Mouse (Mus musculus) thymus, adult 18-20 months (tissue): ENCODE results near the gene Mtf2.
"Not testable (repeated sequence)": the region's sequence is repeated elsewhere in the genome, so short reads cannot be mapped to it uniquely, and the experiment has no call there.

Source experiments
- DNase-seq, 2 experiments: peaks; one replicate each; pipeline ENCODE4 v3.0.0; 2022; ENCODE audit warnings: mixed read lengths in 2 of 2

The Mtf2 gene

DNA sequence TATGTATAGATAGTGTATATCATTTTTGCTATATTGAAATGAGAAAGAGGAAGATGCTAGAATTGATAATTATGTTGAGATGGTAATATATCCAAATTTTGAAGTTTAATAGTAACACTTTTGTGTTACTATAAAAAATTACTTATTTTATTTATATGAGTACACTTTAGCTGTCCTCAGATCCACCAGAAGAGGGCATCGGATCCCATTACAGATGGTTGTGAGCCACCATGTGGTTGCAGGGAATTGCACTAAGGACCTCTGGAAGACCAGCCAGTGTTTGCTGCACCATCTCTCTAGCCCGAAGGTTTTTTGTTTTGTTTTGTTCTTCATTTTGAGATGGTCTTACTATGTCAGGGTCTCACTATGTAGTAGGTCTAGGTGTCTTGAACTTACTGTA is 20.0 kb downstream of the Mtf2 start:
- no peak for DNase-seq

DNA sequence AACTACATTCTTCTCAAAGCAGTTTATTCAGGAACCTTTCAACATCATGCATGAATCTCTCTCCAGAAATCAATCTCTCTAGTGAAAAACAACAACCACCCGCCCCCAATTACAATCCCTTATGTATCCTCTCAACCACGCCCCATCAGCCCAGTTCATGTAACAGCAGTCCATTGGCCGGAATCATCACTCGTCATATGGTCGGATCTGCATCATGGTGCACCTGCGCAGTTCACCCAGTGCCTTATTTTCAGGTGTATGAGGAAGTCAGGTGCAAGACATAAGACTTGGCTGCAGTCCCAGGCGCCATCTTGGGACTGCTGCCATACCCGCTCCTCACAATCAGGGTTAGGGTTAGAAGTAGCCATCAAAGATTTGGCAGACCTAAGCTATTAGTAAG is 27.3 kb downstream of the Mtf2 start:
- DNase-seq: not testable (repeated sequence)

DNA sequence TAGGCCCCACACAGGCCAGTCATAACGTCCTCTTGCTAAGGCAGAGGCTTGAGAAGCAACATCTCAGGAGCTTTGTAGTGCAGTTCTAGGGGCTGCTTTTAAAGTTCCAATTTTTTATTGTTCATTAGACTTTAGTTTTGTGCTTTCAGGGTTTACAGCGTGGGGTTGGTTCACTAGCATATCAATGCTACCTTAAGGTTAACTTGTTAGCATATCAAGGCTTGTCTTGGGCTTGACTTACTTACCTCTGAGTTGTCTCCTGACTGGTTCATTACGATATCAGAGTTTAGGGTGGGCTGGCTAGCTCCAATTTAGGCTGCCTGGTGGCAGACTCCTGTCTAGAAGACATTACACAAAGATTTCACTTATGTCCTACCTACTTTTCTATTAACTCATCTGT is 32.2 kb downstream of the Mtf2 start:
- no peak for DNase-seq

DNA sequence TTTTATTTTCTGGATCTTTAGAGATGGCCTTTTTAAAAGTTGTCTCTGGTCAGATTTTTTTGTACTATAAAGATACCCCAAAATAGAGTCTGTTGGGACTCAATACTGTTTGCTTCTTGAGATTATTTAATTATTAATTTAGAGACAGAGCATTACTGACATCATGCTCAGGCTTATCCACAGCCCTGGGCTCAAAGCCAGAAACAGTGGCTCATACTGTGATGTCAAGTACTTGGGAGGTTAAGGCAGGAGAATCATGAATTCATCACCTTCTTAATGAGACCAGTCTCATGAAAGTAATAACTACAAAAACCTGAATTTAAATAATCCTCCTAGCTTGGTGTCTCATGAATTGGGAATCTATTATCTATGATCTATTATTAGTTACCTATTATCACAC is 34.7 kb downstream of the Mtf2 start:
- no peak for DNase-seq

DNA sequence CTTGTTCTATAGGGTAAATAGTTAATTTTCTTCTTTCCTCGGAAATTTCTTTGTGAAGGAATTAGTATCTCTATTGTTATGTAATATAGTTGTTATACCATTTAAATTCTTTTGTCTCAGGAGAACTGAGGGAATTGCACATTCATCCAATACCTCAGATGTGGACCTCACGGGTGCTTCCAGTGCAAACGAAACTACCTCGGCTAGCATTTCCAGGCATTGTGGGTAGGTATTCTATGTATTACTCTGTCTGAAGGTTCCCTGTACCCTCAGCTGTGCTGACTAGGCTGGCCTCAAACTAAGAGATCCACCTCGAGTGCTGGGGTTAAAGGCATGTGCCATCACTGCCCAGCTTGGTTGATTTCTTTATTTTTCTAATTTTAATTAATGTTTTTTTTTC is 38.8 kb downstream of the Mtf2 start:
- no peak for DNase-seq

DNA sequence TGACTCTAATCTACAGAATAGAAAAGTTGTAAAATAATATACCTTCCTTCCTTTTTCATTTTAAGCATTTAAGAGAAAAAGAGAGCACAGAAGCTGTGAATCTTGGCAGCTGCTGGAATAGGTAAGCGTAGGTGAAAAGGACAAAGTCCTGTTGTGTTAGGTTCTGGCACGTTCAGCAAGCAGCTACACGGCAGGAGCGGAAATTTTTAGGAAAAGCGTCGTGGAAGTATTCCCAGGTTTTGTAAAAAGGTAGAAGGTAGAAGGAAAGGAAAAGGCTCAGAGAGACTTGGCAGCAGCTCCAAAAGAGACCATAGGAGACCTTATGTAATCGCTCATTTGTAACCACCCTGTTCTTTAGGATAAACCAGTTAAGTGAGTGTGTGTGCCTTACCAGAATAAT is 43.9 kb downstream of the Mtf2 start:
- DNase-seq: no peak

DNA sequence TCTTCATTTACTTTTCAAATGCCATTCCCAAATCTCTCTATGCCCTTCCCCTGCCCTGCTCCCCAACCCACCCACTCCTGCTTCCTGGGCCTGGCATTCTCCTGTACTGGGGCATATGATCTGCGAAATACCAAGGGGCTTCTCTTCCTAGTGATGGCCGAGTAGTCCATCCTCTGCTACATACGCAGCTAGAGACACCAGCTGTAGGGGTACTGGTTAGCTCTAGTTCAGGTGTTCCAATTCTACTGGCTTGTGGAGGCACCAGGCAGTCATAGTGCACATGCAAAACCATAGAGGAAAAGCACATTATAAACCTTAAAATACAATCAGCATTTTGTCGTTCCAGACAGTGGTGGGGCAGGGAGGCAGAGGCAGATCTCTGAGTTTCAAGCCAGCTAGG is 52.2 kb downstream of the Mtf2 start:
- DNase-seq: no peak

DNA sequence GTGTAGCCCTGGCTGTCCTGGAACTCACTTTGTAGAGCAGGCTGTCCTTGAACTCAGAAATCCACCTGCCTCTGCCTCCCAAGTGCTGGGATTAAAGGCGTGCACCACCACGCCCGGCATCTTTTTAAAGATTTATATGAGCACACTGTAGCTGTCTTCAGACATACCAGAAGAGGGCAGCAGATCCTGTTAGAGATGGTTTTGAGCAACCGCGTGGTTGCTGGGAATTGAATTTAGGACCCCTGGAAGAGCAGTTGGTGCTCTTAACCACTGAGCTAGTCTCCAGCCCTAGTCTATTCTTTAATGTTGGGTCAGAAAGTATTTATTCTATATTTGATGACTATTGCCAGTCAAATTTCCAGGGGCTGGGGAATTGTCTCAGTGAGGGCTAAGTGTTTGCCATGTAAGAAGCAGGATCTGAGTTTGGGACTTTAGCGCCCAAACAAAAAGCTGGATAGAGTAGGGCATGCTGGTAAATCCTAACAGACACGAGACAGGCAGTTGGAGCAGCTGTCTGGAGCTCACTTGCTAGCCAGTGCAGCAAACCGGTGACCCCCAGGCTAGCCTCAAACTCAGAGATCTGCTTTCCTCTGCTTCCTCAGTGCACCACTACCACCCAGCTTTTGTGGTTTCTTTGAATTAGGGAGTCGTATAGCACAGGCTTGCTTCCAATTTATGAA is 54.9 kb downstream of the Mtf2 start:
- no peak for DNase-seq

DNA sequence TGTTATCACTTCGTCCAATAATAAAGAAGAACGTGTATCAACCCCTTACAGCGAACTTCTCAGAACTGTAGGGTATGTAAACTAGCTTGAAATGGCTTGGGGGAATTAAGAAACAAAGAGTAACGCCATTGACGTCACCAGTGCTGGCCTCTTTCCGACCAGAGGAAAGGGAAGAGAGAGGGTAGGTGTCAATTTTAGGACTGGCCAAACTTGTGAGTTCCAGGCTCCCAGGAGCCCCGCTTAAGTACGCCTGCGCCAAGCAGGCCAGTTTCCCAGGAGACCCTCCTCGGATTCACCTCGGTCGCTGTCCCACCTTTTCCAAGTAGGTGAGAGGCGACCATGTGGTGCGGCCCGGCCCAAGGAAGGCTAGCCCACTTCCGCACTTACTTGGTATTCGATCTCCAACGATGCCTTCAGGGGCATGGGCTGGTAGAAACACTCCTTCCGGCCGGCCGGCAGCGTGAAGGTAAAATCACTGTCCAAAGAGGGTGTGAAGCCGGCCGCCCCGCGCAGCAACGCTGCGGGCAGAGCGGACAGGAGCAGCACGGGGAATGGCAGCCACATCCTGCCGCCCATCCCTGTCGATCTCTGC is 66.5 kb downstream of the Mtf2 start:
- no peak for DNase-seq

DNA sequence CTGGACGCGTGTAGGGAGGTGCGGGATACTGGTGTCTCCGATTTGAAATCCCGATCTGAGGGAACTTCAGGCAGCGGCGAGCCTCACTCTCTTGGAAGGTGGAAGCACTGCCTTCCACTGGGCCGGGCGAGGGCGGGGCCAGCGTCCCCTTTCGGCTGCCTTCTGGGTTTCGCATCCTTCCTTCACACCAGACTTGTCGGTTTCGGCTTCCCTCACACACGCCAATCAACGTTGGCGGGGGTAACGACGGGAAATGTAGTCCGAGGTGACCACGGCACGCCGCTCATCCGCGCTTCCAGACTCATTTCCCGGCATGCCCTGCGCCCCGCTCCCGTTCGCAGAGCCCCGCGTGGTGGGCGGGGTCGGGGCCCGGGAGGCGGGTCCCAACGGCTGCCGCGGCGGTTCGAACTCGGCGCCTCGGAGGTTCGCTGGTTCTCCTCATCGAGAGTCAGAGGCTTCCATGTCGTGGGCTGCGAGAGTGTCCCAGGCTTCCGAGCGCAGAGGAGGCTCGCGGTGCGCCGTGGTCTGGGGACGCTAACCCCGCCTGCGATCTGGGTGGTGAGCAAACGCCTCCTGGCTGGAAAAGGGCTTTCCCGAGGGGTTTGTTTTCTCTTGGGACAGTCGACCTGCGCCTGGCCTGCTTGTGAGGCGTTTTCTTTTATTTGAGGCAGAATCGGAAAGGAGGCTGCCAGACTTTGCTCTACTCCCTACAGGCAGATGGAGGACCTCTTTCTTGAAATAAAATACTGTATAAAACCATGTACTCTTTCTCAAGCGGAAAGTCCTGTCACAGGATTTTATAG is 67.2 kb downstream of the Mtf2 start, which contains the start of the genes Tmed5 and Ccdc18:
Gene Tmed5, minus strand, starts transcription at position 180 of the 803 bp plus-strand sequence.
Gene Ccdc18, plus strand, starts transcription at position 435 of the 803 bp plus-strand sequence.
- DNase-seq: peak; percentile 94 to 96

DNA sequence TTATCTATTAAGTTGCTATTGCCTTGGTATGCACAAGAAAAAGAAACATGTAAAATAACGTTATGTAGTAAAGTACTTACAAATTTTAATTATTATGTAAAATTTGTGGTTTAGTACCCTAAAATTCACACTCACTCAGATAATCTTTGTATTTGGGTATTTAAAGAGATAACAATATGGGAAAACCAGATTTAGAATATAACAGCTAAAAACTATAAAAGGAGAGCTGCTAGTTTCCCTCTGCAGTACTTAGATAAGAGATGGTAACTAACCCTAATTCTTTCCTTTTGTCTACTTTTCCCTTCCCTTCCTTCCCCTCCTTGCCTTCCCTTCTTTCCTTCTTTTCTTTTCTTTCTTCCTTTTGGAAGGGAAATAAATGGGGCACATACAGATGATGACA is 87.1 kb downstream of the Mtf2 start:
- DNase-seq: no peak
